Mouse (Mus musculus): ENCODE data around the gene Cep89. TPM values are rescaled to one million over a fixed set of nuclear protein-coding genes. Genes with fewer than 3 reads are reported as not detected.

Cep89 gene
- polyA plus RNA-seq, 2 experiments, result 11.6 to 14.5 TPM

DNA sequence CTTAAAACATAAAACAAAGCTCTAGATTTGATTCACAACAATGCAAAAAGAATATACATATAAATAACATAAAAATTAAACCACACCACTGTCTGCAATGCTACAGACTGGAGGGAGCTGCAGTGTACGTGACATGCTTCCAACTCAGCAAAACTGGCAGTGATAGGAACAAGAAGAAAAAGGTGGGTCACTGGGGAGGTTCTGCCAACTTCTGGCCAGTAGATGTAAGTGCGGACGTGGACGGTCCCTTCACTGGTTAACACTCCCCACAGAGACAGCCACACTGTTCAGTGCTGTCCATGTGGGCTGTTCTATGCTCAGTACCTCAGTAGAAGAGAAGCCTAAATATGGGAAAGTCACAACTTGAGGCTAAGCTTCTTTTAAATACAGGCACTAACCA lies 74.0 kb downstream of the Cep89 start:
- Histone ChIP-seq H3K9ac (replicated peaks) (no peak overlapping the region), H3K4me2 (ENCODE audit: low read depth) (no peak overlapping the region), H3K4me1 (replicated peaks; ENCODE audit: control insufficient read depth in 2 of 2, insufficient read depth in 2 of 2, low read length in 1 of 2) (no peaks in the 10 kb centered on the region), H3K27ac (no peak overlapping the region), H3K36me3 (replicated peaks; ENCODE audit: control insufficient read depth, insufficient read depth, low read depth) (no peaks in the 10 kb centered on the region), H3K27me3 (ENCODE audit: control insufficient read depth, insufficient read depth, low read length) (no peaks in the 10 kb centered on the region), H3K9me3 (ENCODE audit: control insufficient read depth, low read length) (no peaks in the 10 kb centered on the region), H3K4me3 (ENCODE audit: insufficient read depth in 1 of 2, low read depth in 2 of 2, low read length in 2 of 2) (no peak overlapping the region)
- WGBS (ENCODE audit: insufficient replicate concordance), result 40% methylated on average over 4 of the region's 4 CpGs
- ATAC-seq (ENCODE audit: insufficient read depth) (no peak), DNase-seq (ENCODE audit: low read depth in 3 of 3, low spot score in 3 of 3) (no peak)
- TF ChIP-seq EP300 (IDR thresholded peaks at IDR 0.05; ENCODE audit: low read depth), result no peak
- TF ChIP-seq CTCF (IDR thresholded peaks at IDR 0.05; ENCODE audit: low read depth), result no peak

GRCm38 (mm10) chr7:35476457-35476856 lies 79.6 kb downstream of the Cep89 start:
- DNase-seq (ENCODE audit: low read depth in 3 of 3, low spot score in 3 of 3), result no peak
- TF ChIP-seq EP300 (IDR thresholded peaks at IDR 0.05; ENCODE audit: low read depth) (no peak), CTCF (IDR thresholded peaks at IDR 0.05; ENCODE audit: low read depth) (no peak)
- Histone ChIP-seq H3K27me3 (ENCODE audit: control insufficient read depth, insufficient read depth, low read length) (no peaks in the 10 kb centered on the region), H3K4me3 (ENCODE audit: insufficient read depth in 1 of 2, low read depth in 2 of 2, low read length in 2 of 2) (no peak overlapping the region), H3K9me3 (ENCODE audit: control insufficient read depth, low read length) (no peaks in the 10 kb centered on the region), H3K36me3 (replicated peaks; ENCODE audit: control insufficient read depth, insufficient read depth, low read depth) (no peaks in the 10 kb centered on the region), H3K27ac (no peak overlapping the region), H3K4me2 (ENCODE audit: low read depth) (no peak overlapping the region), H3K9ac (replicated peaks) (no peak overlapping the region), H3K4me1 (replicated peaks; ENCODE audit: control insufficient read depth in 2 of 2, insufficient read depth in 2 of 2, low read length in 1 of 2) (no peaks in the 10 kb centered on the region)
- 44% methylated on average over 2 of the region's 2 CpGs for WGBS (ENCODE audit: insufficient replicate concordance)
- no peak for ATAC-seq (ENCODE audit: insufficient read depth)

GRCm38 (mm10) chr7:35485126-35485525 lies 88.3 kb downstream of the Cep89 start:
- Histone ChIP-seq H3K27ac (no peak overlapping the region), H3K9me3 (ENCODE audit: control insufficient read depth, low read length) (no peaks in the 10 kb centered on the region), H3K4me3 (ENCODE audit: insufficient read depth in 1 of 2, low read depth in 2 of 2, low read length in 2 of 2) (no peak overlapping the region), H3K27me3 (ENCODE audit: control insufficient read depth, insufficient read depth, low read length) (no peaks in the 10 kb centered on the region), H3K36me3 (replicated peaks; ENCODE audit: control insufficient read depth, insufficient read depth, low read depth) (no peaks in the 10 kb centered on the region), H3K4me1 (replicated peaks; ENCODE audit: control insufficient read depth in 2 of 2, insufficient read depth in 2 of 2, low read length in 1 of 2) (no peaks in the 10 kb centered on the region), H3K4me2 (ENCODE audit: low read depth) (no peak overlapping the region), H3K9ac (replicated peaks) (no peak overlapping the region)
- TF ChIP-seq CTCF (IDR thresholded peaks at IDR 0.05; ENCODE audit: low read depth) (no peak), EP300 (IDR thresholded peaks at IDR 0.05; ENCODE audit: low read depth) (no peak)
- no peak for ATAC-seq (ENCODE audit: insufficient read depth)
- no peak for DNase-seq (ENCODE audit: low read depth in 3 of 3, low spot score in 3 of 3)
- 62% methylated on average over 2 of the region's 2 CpGs for WGBS (ENCODE audit: insufficient replicate concordance)

- ATAC-seq (ENCODE audit: insufficient read depth) (no peak), DNase-seq (ENCODE audit: low read depth in 3 of 3, low spot score in 3 of 3) (no peak)
- no peak overlapping the region for H3K4me3 ChIP-seq (ENCODE audit: insufficient read depth in 1 of 2, low read depth in 2 of 2, low read length in 2 of 2)
- no peaks in the 10 kb centered on the region for H3K4me1 ChIP-seq (replicated peaks; ENCODE audit: control insufficient read depth in 2 of 2, insufficient read depth in 2 of 2, low read length in 1 of 2)
- TF ChIP-seq EP300 (IDR thresholded peaks at IDR 0.05; ENCODE audit: low read depth) (no peak), CTCF (IDR thresholded peaks at IDR 0.05; ENCODE audit: low read depth) (no peak)
- H3K36me3 ChIP-seq (replicated peaks; ENCODE audit: control insufficient read depth, insufficient read depth, low read depth), result no peaks in the 10 kb centered on the region
- H3K27ac ChIP-seq, result no peak overlapping the region
- no peaks in the 10 kb centered on the region for H3K27me3 ChIP-seq (ENCODE audit: control insufficient read depth, insufficient read depth, low read length)
- WGBS (ENCODE audit: insufficient replicate concordance), result 57% methylated on average over 8 of the region's 8 CpGs
- no peak overlapping the region for H3K4me2 ChIP-seq (ENCODE audit: low read depth)
- H3K9ac ChIP-seq (replicated peaks), result no peak overlapping the region
- no peaks in the 10 kb centered on the region for H3K9me3 ChIP-seq (ENCODE audit: control insufficient read depth, low read length)
Observed at GRCm38 (mm10) chr7:35486553-35486952, 89.7 kb downstream of the Cep89 start.

Other genes with a start within 250 kb of the Cep89 start
- gene Slc7a10, start 210.7 kb upstream of the Cep89 start, polyA plus RNA-seq (2012; rRNA removed), result 0.22 and 0.27 TPM in 2 replicates
- 0.29 and 0.38 TPM in 2 replicates for gene Slc7a10, start 210.7 kb upstream of the Cep89 start, polyA plus RNA-seq (2014; fragmentation: Nextera tagmentation; extraction: Ambion mirVana)
- gene Lrp3, start 181.5 kb upstream of the Cep89 start, polyA plus RNA-seq (2012; rRNA removed), result 0.66 and 1.00 TPM in 2 replicates
- 0.19 and 0.37 TPM in 2 replicates for gene Lrp3, start 181.5 kb upstream of the Cep89 start, polyA plus RNA-seq (2014; fragmentation: Nextera tagmentation; extraction: Ambion mirVana)
- 2.3 and 3.7 TPM in 2 replicates for gene Gpatch1, start 78.6 kb upstream of the Cep89 start, polyA plus RNA-seq (2012; rRNA removed)
- gene Gpatch1, start 78.6 kb upstream of the Cep89 start, polyA plus RNA-seq (2014; fragmentation: Nextera tagmentation; extraction: Ambion mirVana), result 5.4 and 6.6 TPM in 2 replicates
- 2.7 and 3.0 TPM in 2 replicates for gene Rhpn2, start 62.9 kb upstream of the Cep89 start, polyA plus RNA-seq (2012; rRNA removed)
- 2.8 and 4.1 TPM in 2 replicates for gene Rhpn2, start 62.9 kb upstream of the Cep89 start, polyA plus RNA-seq (2014; fragmentation: Nextera tagmentation; extraction: Ambion mirVana)
- gene Faap24, start 199 bp upstream of the Cep89 start, polyA plus RNA-seq (2012; rRNA removed), result 6.6 and 8.1 TPM in 2 replicates
- gene Faap24, start 199 bp upstream of the Cep89 start, polyA plus RNA-seq (2014; fragmentation: Nextera tagmentation; extraction: Ambion mirVana), result 19.1 and 19.9 TPM in 2 replicates
- gene Slc7a9, start 51.8 kb downstream of the Cep89 start, polyA plus RNA-seq (2012; rRNA removed), result 1.3 and 1.6 TPM in 2 replicates
- gene Slc7a9, start 51.8 kb downstream of the Cep89 start, polyA plus RNA-seq (2014; fragmentation: Nextera tagmentation; extraction: Ambion mirVana), result 2.2 and 2.4 TPM in 2 replicates
- 0.10 and 0.11 TPM in 2 replicates for gene Tdrd12, start 140.7 kb downstream of the Cep89 start, polyA plus RNA-seq (2012; rRNA removed)
- not detected in 2 replicates for gene Tdrd12, start 140.7 kb downstream of the Cep89 start, polyA plus RNA-seq (2014; fragmentation: Nextera tagmentation; extraction: Ambion mirVana)
- 27.6 and 53.2 TPM in 2 replicates for gene Nudt19, start 159.3 kb downstream of the Cep89 start, polyA plus RNA-seq (2012; rRNA removed)
- gene Nudt19, start 159.3 kb downstream of the Cep89 start, polyA plus RNA-seq (2014; fragmentation: Nextera tagmentation; extraction: Ambion mirVana), result 81.7 and 86.0 TPM in 2 replicates
- 0.08 and 0.11 TPM in 2 replicates for gene Rgs9bp, start 188.5 kb downstream of the Cep89 start, polyA plus RNA-seq (2012; rRNA removed)
- gene Rgs9bp, start 188.5 kb downstream of the Cep89 start, polyA plus RNA-seq (2014; fragmentation: Nextera tagmentation; extraction: Ambion mirVana), result 0.03 and 0.05 TPM in 2 replicates
- gene Ankrd27, start 189.2 kb downstream of the Cep89 start, polyA plus RNA-seq (2012; rRNA removed), result 11.6 and 13.5 TPM in 2 replicates
- gene Ankrd27, start 189.2 kb downstream of the Cep89 start, polyA plus RNA-seq (2014; fragmentation: Nextera tagmentation; extraction: Ambion mirVana), result 20.9 and 22.8 TPM in 2 replicates